Mouse (Mus musculus) cortical plate, adult 2 months (tissue): Measurements from ENCODE around the gene Pla2g7. TPM values are rescaled to one million over a fixed set of nuclear protein-coding genes. Genes with fewer than 3 reads are reported as not detected.

Source experiments
- H3K27ac ChIP-seq: fragments of 200-500 bp; 2 replicates; pipeline ENCODE4 v1.5.1; 2012; ENCODE audit warnings: low read length, control low read depth, inconsistent platforms; ENCODE audit not compliant: insufficient read depth
- H3K4me1 ChIP-seq: fragments of 200-500 bp; 2 replicates; pipeline ENCODE4 v1.6.1; 2011; ENCODE audit warnings: low read length; ENCODE audit not compliant: control insufficient read depth, insufficient read depth
- H3K4me3 ChIP-seq: fragments of 200-500 bp; 2 replicates; pipeline ENCODE4 v1.5.1; 2011; ENCODE audit warnings: mild to moderate bottlenecking, low read length, control low read depth; ENCODE audit not compliant: insufficient read depth
- CTCF ChIP-seq: fragments of 200-500 bp; IDR thresholded peaks from 2 replicates; pipeline ENCODE4 v1.5.1; 2011; ENCODE audit warnings: mild to moderate bottlenecking, control low read depth, low read length; ENCODE audit not compliant: insufficient read depth; ENCODE audit errors: extremely low read depth
- POLR2A ChIP-seq: fragments of 200-500 bp; IDR thresholded peaks from 2 replicates; pipeline ENCODE4 v1.6.1; 2011; ENCODE audit warnings: mild to moderate bottlenecking, low read length, control low read depth; ENCODE audit not compliant: insufficient read depth; ENCODE audit errors: extremely low read depth
- polyA plus RNA-seq: library from polyadenylated mRNA; depleted of rRNA; stranded (reverse); fragments of >200 nt; gene quantifications from 2 replicates; pipeline ENCODE4 v1.2.3, GENCODE M21; 2012

The Pla2g7 gene
- polyA plus RNA-seq, 1 experiment, result 139 TPM

DNA sequence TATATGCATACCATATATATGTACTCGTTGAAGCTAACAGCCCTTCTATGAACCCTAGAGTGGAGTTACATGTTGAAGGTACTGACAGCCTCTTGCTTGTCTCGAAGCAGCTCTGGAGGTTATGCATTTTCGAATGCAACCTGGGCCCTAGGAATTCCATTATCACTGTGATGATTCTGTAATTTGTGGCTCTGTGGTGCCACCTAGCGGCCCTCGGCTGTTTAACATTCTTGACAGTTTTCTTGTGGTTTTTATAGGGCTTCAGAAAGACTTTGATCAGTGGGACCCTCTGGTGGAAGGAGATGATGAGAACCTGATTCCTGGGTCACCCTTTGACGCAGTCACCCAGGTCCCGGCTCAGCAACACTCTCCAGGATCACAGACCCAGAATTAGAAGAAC, 43.7 kb downstream of the Pla2g7 start:
- TF ChIP-seq CTCF, result peak; percentile 73
- no peak for TF ChIP-seq POLR2A
- no peak overlapping the region for H3K27ac ChIP-seq

DNA sequence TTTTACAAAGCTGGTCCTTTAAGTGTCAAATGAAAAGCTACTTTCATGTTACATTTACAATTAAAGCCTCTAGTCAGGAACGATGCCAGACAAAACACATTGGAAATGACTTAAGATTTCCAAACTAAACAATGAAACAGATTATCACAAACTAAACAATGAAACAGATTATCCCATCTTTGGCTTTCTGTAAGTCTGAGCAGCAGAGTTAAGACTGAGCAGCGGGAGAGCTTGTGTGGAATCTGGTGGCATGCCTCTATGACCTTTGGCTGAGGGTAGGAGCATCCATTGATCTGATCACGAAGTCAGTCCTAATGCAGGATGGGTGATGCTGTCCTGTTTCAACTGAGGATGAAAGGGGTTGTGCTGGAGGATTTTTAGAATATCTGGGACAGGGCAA, 44.3 kb downstream of the Pla2g7 start:
- no peaks in the 10 kb centered on the region for H3K4me1 ChIP-seq
- no peak overlapping the region for H3K4me3 ChIP-seq
- H3K27ac ChIP-seq, result no peak overlapping the region
- no peak for TF ChIP-seq CTCF
- TF ChIP-seq POLR2A, result no peak

More for the DNA sequence above, 43.7 kb downstream of the Pla2g7 start:
- Histone ChIP-seq H3K4me1 (no peaks in the 10 kb centered on the region), H3K4me3 (no peak overlapping the region)

DNA sequence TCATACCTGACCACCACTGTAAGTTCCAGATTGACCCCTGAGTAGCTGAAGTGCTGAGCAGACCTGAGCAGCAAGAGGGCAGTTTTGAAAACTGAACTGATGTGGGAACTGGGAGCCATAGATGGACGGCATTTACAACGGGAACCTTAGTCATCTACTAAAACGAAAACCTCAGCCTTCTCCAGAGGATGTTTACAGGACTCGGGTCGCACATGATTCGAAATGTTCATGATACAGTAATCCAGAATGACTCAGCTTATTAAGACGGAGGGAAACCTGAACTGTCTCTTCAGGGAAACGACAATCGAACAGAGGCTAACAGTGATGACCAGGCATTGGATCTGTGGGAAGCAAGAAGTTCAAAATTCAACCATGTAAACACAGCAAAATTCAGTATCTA, 51.3 kb downstream of the Pla2g7 start:
- TF ChIP-seq CTCF (no peak), POLR2A (no peak)
- no peak overlapping the region for H3K27ac ChIP-seq
- no peaks in the 10 kb centered on the region for H3K4me1 ChIP-seq
- H3K4me3 ChIP-seq, result no peak overlapping the region

DNA sequence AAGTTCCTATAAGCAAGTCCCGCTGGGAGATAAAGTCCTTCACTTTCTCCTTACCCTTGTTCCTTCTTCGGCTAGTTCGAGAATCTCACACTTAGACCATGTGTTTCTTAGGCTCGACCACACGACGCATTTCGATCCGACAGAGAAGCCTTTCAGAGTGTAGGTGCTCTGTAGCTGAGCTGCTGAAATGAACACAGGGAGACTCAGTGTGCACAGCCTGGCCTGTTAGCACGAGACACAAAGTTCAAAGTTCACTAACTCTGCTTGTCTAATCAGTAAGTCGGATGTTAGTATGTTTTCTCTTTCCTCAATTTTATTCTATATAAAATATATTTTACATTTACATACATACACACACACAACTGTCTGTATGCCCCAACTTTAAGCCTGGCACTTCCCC, 54.2 kb downstream of the Pla2g7 start:
- Histone ChIP-seq H3K4me1 (no peaks in the 10 kb centered on the region), H3K4me3 (no peak overlapping the region), H3K27ac (no peak overlapping the region)
- TF ChIP-seq POLR2A (no peak), CTCF (no peak)

DNA sequence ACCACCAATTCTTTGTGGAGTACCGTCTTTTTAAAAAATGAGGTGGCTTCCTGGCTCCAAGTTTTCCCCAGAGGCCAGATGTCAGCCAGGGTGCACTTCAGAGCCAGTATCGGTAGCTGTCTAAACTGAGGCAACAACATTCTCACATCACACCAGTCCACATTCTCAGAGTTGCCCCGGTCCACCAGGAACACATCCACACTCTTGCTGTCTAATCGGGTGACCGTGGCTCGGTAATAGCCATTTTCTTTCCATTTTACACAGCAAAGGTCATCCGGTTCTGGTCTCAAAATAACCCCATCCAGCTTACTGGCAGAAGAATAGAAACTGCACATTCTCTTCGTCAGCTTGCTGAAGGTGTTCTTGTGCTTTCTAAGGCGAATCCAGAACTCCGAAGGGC, 60.3 kb downstream of the Pla2g7 start:
- Histone ChIP-seq H3K27ac (no peak overlapping the region), H3K4me3 (no peak overlapping the region), H3K4me1 (no peaks in the 10 kb centered on the region)
- TF ChIP-seq CTCF (no peak), POLR2A (no peak)

DNA sequence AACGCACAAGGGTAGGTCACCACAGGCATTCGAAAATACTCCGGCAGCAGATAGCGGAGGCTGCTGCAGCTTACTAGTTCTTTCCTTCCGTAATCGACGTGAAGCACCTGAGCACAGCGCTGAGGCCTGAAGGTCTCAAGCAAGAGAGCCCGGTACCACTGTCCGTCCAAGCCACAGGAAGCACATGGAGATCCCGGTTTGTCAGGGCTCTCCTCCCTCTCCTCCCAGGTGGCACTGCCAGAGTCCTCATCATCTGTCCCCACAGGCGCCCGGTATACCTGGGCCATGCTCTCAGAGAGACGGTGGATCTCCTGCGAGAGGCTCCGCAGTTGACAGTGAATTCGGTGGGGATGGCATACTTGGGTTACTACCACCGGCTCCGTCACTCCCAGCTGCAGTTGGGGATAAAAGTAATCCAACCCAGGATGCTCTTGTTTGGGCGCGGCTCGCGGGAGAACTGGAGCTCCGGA, 61.2 kb downstream of the Pla2g7 start:
- Histone ChIP-seq H3K4me1 (no peaks in the 10 kb centered on the region), H3K27ac (no peak overlapping the region), H3K4me3 (no peak overlapping the region)
- TF ChIP-seq POLR2A (no peak), CTCF (no peak)

DNA sequence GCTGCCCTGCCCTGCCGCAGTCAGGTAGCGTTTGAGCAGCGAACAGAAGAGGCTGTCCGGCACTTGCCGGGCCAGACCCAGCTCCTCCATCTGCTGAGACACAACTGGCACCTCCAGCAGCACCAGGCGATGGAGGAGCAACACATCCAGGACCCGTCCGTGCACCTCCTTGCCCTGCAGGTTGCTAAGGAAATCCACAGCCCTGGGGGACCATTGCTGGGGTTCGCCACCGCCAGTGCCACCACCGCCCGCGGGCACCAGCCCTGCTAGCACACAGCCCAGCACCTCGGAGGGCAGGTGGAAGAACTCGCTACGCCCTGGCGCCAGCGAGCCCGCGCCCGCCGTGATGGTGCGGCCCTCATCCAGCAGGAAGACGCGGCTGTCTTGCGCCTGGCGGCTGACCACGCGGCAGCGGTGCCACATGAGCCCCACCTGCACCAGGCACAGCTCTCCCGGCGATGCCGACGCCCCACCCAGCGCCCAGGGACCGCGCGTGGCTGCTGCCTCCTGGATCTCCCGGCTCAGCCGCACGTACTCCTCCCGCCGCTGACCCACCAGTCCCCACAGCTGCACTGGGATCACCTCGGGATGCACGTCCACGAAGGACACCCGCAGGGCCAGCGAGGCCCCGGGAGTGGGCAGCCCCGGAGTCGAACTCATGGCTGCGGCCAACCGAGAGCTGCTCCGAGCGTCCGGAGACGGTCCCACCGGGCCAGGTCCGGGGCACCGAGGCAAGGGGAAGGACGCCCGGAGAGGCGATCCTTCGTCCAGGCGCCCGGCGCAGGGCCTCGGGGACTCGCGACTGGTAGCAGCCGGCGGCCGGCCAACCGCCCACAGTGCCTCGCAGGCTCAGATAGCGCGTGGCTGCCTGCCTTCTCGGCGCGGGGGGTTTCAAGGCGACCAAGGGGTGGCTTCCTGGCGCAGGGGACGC, 61.9 kb downstream of the Pla2g7 start, which contains the start of gene Tdrd6:
Gene Tdrd6 (minus strand): TSS at position 804 of the 931 bp plus-strand sequence.
- no peak within 1 kb of the TSS for H3K27ac ChIP-seq
- no peaks in the 10 kb centered on the region for H3K4me1 ChIP-seq
- no peak within 1 kb of the TSS for H3K4me3 ChIP-seq
- TF ChIP-seq CTCF (no peak), POLR2A (no peak)

DNA sequence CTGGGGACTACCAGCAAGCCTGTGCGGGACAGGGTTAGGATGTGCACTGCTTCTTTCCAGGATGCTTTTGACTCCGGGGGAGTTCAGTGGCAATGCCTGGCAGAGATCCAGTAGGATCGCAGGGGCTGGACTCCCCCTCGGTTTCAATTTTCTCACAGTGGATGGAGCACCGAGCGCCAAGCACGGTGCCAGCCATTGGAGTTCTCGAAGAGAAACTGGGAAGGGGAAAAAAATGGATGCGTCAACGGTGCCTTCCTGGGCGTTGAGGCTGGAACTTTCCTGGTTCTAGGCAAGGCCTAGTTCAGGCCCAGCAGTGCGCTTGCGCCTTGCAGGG, 62.5 kb downstream of the Pla2g7 start:
- TF ChIP-seq POLR2A (no peak), CTCF (no peak)
- H3K4me1 ChIP-seq, result no peaks in the 10 kb centered on the region
- no peak overlapping the region for H3K4me3 ChIP-seq
- H3K27ac ChIP-seq, result no peak overlapping the region

DNA sequence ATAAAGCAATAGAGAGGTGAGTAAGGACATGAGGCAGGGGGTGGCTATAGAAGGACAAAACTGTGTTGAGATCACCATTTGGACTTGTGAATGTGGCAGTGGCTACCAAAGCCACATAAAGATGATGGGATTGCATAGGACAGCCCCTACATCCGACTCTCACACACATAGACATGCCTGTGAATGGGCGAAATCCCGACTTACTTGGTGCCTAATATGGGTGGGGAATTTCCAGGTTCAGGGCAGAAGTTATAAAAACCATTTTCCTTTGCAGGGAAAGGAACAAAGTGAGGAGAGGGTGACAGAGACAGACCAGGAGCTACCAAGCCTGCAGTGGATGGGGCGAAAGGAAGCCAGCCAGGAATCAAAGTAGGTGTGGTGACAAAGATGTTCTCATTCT, 69.2 kb downstream of the Pla2g7 start:
- no peaks in the 10 kb centered on the region for H3K4me1 ChIP-seq
- no peak overlapping the region for H3K4me3 ChIP-seq
- no peak for TF ChIP-seq POLR2A
- TF ChIP-seq CTCF, result no peak
- H3K27ac ChIP-seq, result no peak overlapping the region

DNA sequence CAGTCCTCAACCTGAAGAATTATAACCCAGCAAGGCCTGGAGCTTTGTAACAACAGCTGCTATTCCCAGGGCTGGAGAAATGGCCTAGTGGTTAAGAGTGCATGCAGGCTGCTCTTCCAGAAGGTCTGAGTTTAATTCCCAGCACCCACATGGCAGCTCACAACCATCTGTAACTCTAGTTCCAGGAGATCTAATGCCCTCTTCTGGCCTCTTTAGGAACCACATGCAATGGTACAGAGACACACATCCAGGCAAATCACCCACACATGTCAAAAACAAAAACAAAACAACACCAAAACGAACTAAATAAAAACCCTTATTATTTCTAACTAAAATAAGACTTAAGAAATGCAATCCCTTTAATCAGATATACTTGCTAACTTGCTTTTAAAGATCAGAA, 72.9 kb downstream of the Pla2g7 start:
- TF ChIP-seq POLR2A, result no peak
- TF ChIP-seq CTCF, result no peak
- Histone ChIP-seq H3K4me1 (no peaks in the 10 kb centered on the region), H3K4me3 (no peak overlapping the region), H3K27ac (no peak overlapping the region)

DNA sequence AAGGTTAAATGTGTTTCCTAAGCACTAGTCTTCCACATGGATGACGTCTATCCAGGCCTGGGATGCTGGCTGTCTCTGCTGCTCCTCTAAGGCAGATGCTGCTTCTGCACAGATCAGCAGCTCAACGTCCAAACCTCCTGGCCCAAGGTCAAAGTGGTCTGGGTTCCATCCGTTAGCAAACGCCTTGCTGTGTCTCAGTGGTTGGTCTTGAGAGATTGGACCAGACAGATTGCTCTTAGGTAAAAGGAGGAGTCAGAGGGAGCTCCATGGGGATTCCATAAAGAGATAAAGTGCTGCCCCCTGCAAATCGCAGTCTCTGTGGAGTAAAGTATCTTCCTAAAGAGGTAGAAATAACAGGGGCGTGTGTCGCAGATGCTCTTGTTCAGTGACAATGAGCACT, 75.3 kb downstream of the Pla2g7 start:
- H3K27ac ChIP-seq, result no peak overlapping the region
- H3K4me3 ChIP-seq, result no peak overlapping the region
- TF ChIP-seq CTCF (no peak), POLR2A (no peak)
- H3K4me1 ChIP-seq, result no peaks in the 10 kb centered on the region
